Mouse (Mus musculus): Measurements from ENCODE around the gene Ercc1. TPM values are rescaled to one million over a fixed set of nuclear protein-coding genes. Genes with fewer than 3 reads are reported as not detected.

Gene Ercc1
- polyA plus RNA-seq, 2 experiments: 9.8 to 15.7 TPM

GRCm38 (mm10) chr7:19376019-19376418 lies 31.4 kb downstream of the Ercc1 start:
- Histone ChIP-seq H3K4me1 (replicated peaks; ENCODE audit: control insufficient read depth in 2 of 2, insufficient read depth in 2 of 2, low read length in 1 of 2) (no peaks in the 10 kb centered on the region), H3K4me2 (ENCODE audit: low read depth) (no peak overlapping the region), H3K9me3 (ENCODE audit: control insufficient read depth, low read length) (no peaks in the 10 kb centered on the region), H3K36me3 (replicated peaks; ENCODE audit: control insufficient read depth, insufficient read depth, low read depth) (no peaks in the 10 kb centered on the region), H3K4me3 (ENCODE audit: insufficient read depth in 1 of 2, low read depth in 2 of 2, low read length in 2 of 2) (no peak overlapping the region), H3K27me3 (ENCODE audit: control insufficient read depth, insufficient read depth, low read length) (no peaks in the 10 kb centered on the region), H3K9ac (replicated peaks) (no peak overlapping the region), H3K27ac (no peak overlapping the region)
- ATAC-seq (ENCODE audit: insufficient read depth): 0 out of 2 replicates have a peak, but pooled peaks have one; percentile 33
- WGBS (ENCODE audit: insufficient replicate concordance): 75% methylated on average over 4 of the region's 4 CpGs
- DNase-seq (ENCODE audit: low read depth in 3 of 3, low spot score in 3 of 3): no peak
- no peak for TF ChIP-seq EP300 (IDR thresholded peaks at IDR 0.05; ENCODE audit: low read depth)
- no peak for TF ChIP-seq CTCF (IDR thresholded peaks at IDR 0.05; ENCODE audit: low read depth)

- DNase-seq (ENCODE audit: low read depth in 3 of 3, low spot score in 3 of 3) (no peak), ATAC-seq (ENCODE audit: insufficient read depth) (no peak)
- 54% methylated on average over 8 of the region's 8 CpGs for WGBS (ENCODE audit: insufficient replicate concordance)
- Histone ChIP-seq H3K9me3 (ENCODE audit: control insufficient read depth, low read length) (no peaks in the 10 kb centered on the region), H3K4me3 (ENCODE audit: insufficient read depth in 1 of 2, low read depth in 2 of 2, low read length in 2 of 2) (no peak overlapping the region), H3K4me2 (ENCODE audit: low read depth) (no peak overlapping the region), H3K27me3 (ENCODE audit: control insufficient read depth, insufficient read depth, low read length) (no peaks in the 10 kb centered on the region), H3K9ac (replicated peaks) (no peak overlapping the region), H3K4me1 (replicated peaks; ENCODE audit: control insufficient read depth in 2 of 2, insufficient read depth in 2 of 2, low read length in 1 of 2) (no peaks in the 10 kb centered on the region), H3K27ac (no peak overlapping the region), H3K36me3 (replicated peaks; ENCODE audit: control insufficient read depth, insufficient read depth, low read depth) (no peaks in the 10 kb centered on the region)
- TF ChIP-seq CTCF (IDR thresholded peaks at IDR 0.05; ENCODE audit: low read depth): no peak
These were observed 33.5 kb downstream of the Ercc1 start for GRCm38 (mm10) chr7:19378049-19378448.

- Histone ChIP-seq H3K4me3 (ENCODE audit: insufficient read depth in 1 of 2, low read depth in 2 of 2, low read length in 2 of 2) (peak within 1 kb of the TSS; percentile 68 to 71), H3K4me1 (replicated peaks; ENCODE audit: control insufficient read depth in 2 of 2, insufficient read depth in 2 of 2, low read length in 1 of 2) (no peaks in the 10 kb centered on the region), H3K27me3 (ENCODE audit: control insufficient read depth, insufficient read depth, low read length) (no peaks in the 10 kb centered on the region), H3K36me3 (replicated peaks; ENCODE audit: control insufficient read depth, insufficient read depth, low read depth) (peaks cover 4% of the 10 kb centered on the region), H3K9ac (replicated peaks) (peak within 1 kb of the TSS; percentile 71), H3K9me3 (ENCODE audit: control insufficient read depth, low read length) (no peaks in the 10 kb centered on the region), H3K4me2 (ENCODE audit: low read depth) (peak within 1 kb of the TSS; percentile 89), H3K27ac (no peak within 1 kb of the TSS)
- TF ChIP-seq EP300 (IDR thresholded peaks at IDR 0.05; ENCODE audit: low read depth) (no peak), CTCF (IDR thresholded peaks at IDR 0.05; ENCODE audit: low read depth) (no peak)
- DNase-seq (ENCODE audit: low read depth in 3 of 3, low spot score in 3 of 3) (peak; percentile 96 to 98 (median 98)), ATAC-seq (ENCODE audit: insufficient read depth) (peak; percentile 95)
- 5% methylated on average over 48 of the region's 48 CpGs for WGBS (ENCODE audit: insufficient replicate concordance)
These were observed 37.0 kb downstream of the Ercc1 start, which contains the start of gene Ercc2 for GRCm38 (mm10) chr7:19381377-19382165. Gene Ercc2, plus strand, starts transcription at chr7:19382010.

- Histone ChIP-seq H3K27ac (no peak overlapping the region), H3K4me1 (replicated peaks; ENCODE audit: control insufficient read depth in 2 of 2, insufficient read depth in 2 of 2, low read length in 1 of 2) (no peaks in the 10 kb centered on the region), H3K9ac (replicated peaks) (peak overlapping the region; percentile 71), H3K9me3 (ENCODE audit: control insufficient read depth, low read length) (no peaks in the 10 kb centered on the region), H3K4me3 (ENCODE audit: insufficient read depth in 1 of 2, low read depth in 2 of 2, low read length in 2 of 2) (peak overlapping the region; percentile 68 to 71), H3K4me2 (ENCODE audit: low read depth) (peak overlapping the region; percentile 89), H3K36me3 (replicated peaks; ENCODE audit: control insufficient read depth, insufficient read depth, low read depth) (peaks cover 8% of the 10 kb centered on the region), H3K27me3 (ENCODE audit: control insufficient read depth, insufficient read depth, low read length) (no peaks in the 10 kb centered on the region)
- WGBS (ENCODE audit: insufficient replicate concordance): 0% methylated on average over 32 of the region's 37 CpGs
- TF ChIP-seq CTCF (IDR thresholded peaks at IDR 0.05; ENCODE audit: low read depth) (peak; percentile 25; the same call in 1 of the 2 replicates), EP300 (IDR thresholded peaks at IDR 0.05; ENCODE audit: low read depth) (no peak)
- peak; percentile 72 for ATAC-seq (ENCODE audit: insufficient read depth)
- DNase-seq (ENCODE audit: low read depth in 3 of 3, low spot score in 3 of 3): no peak
These were observed 37.6 kb downstream of the Ercc1 start for GRCm38 (mm10) chr7:19382166-19382541.

GRCm38 (mm10) chr7:19383708-19384107 lies 39.1 kb downstream of the Ercc1 start:
- Histone ChIP-seq H3K27me3 (ENCODE audit: control insufficient read depth, insufficient read depth, low read length) (no peaks in the 10 kb centered on the region), H3K36me3 (replicated peaks; ENCODE audit: control insufficient read depth, insufficient read depth, low read depth) (peaks cover 11% of the 10 kb centered on the region), H3K4me3 (ENCODE audit: insufficient read depth in 1 of 2, low read depth in 2 of 2, low read length in 2 of 2) (no peak overlapping the region), H3K9ac (replicated peaks) (no peak overlapping the region), H3K9me3 (ENCODE audit: control insufficient read depth, low read length) (no peaks in the 10 kb centered on the region), H3K4me1 (replicated peaks; ENCODE audit: control insufficient read depth in 2 of 2, insufficient read depth in 2 of 2, low read length in 1 of 2) (no peaks in the 10 kb centered on the region), H3K4me2 (ENCODE audit: low read depth) (no peak overlapping the region), H3K27ac (no peak overlapping the region)
- WGBS (ENCODE audit: insufficient replicate concordance): 78% methylated on average over 9 of the region's 9 CpGs
- no peak for ATAC-seq (ENCODE audit: insufficient read depth)
- DNase-seq (ENCODE audit: low read depth in 3 of 3, low spot score in 3 of 3): no peak
- TF ChIP-seq EP300 (IDR thresholded peaks at IDR 0.05; ENCODE audit: low read depth) (no peak), CTCF (IDR thresholded peaks at IDR 0.05; ENCODE audit: low read depth) (no peak)
